In genomic region chr6:87590394-87591281, GRCm38 (mm10) we compare ENCODE assay signal across 8 mouse cellular contexts. TPM values are rescaled to one million over a fixed set of nuclear protein-coding genes. Genes with fewer than 3 reads are reported as not detected.
A peak's percentile ranks its signal among the peaks of the same experiment; 100 is the strongest.
DNase-seq lines count a peak whose midpoint lies in the region; ATAC-seq and TF ChIP-seq lines count a peak whose summit lies in the region.

TSS of gene Prokr1 (minus strand) at chr6:87590743.

- no peaks in the 10 kb centered on the region for H3K79me2 ChIP-seq in myocyte (ENCODE audit: control insufficient read depth, insufficient read depth)

- no peak for TF ChIP-seq POLR2A in myocyte (IDR thresholded peaks at IDR 0.05; ENCODE audit: insufficient read length, low read depth)

- peak within 1 kb of the TSS; percentile 15 for H3K27ac ChIP-seq in liver, embryonic 14.5 days

- TF ChIP-seq EP300 in liver, embryonic 14.5 days (IDR thresholded peaks at IDR 0.05; ENCODE audit: low read depth), result no peak

- ATAC-seq in inflammation-experienced regulatory T-cells, adult 6 months, result peak; percentile 48
- peak; percentile 92 for ATAC-seq in liver, embryonic 14.5 days (ENCODE audit: insufficient read depth)

- H3K9me3 ChIP-seq in liver, embryonic 14.5 days (ENCODE audit: control insufficient read depth, low read length), result no peaks in the 10 kb centered on the region

- DNase-seq in right cerebral cortex, postnatal 4 days, result peak; percentile 28
- no peak for DNase-seq in right cerebral cortex, adult 18-20 months
- DNase-seq in c-Kit-negative CD71-positive TER-119-positive erythroid progenitor cells, embryonic 14.5 days (ENCODE audit: low read depth, low spot score), result peak; percentile 67
- DNase-seq in gastrocnemius, postnatal 10 days, result peak; percentile 61
- peak; percentile 48 to 57 (median 53) for DNase-seq in liver, embryonic 14.5 days (ENCODE audit: low read depth in 3 of 3, low spot score in 3 of 3)
- no peak for DNase-seq in adipocyte (ENCODE audit: low spot score)

- H3K4me2 ChIP-seq in liver, embryonic 14.5 days (ENCODE audit: low read depth), result peak within 1 kb of the TSS; percentile 76
- H3K4me2 ChIP-seq in myocyte (ENCODE audit: low read depth), result peak within 1 kb of the TSS; percentile 89

- peak within 1 kb of the TSS; percentile 65 to 77 for H3K4me3 ChIP-seq in liver, embryonic 14.5 days (ENCODE audit: insufficient read depth in 1 of 2, low read depth in 2 of 2, low read length in 2 of 2)
- H3K4me3 ChIP-seq in myocyte, result peak within 1 kb of the TSS; percentile 28

- no peaks in the 10 kb centered on the region; the same call in 1 of the 2 replicates for H3K36me3 ChIP-seq in liver, embryonic 14.5 days (replicated peaks; ENCODE audit: control insufficient read depth, insufficient read depth, low read depth)
- no peaks in the 10 kb centered on the region for H3K36me3 ChIP-seq in myocyte (ENCODE audit: control insufficient read depth, insufficient read depth)

- H3K4me1 ChIP-seq in liver, embryonic 14.5 days (replicated peaks; ENCODE audit: control insufficient read depth in 2 of 2, insufficient read depth in 2 of 2, low read length in 1 of 2), result peaks cover 25% of the 10 kb centered on the region in 2 experiments

- no peaks in the 10 kb centered on the region; the same call in 1 of the 2 replicates for H3K27me3 ChIP-seq in liver, embryonic 14.5 days (ENCODE audit: control insufficient read depth, insufficient read depth, low read length)
- no peaks in the 10 kb centered on the region for H3K27me3 ChIP-seq in myocyte (ENCODE audit: control insufficient read depth, insufficient read depth, insufficient read length)

- WGBS in liver, embryonic 14.5 days (ENCODE audit: insufficient replicate concordance), result under 1% methylated on average over 34 of the region's 34 CpGs

- no peak within 1 kb of the TSS for H3ac ChIP-seq in myocyte (ENCODE audit: control insufficient read depth, insufficient read length)

- H3K9ac ChIP-seq in liver, embryonic 14.5 days (replicated peaks), result peak within 1 kb of the TSS; percentile 77

- TF ChIP-seq CTCF in liver, embryonic 14.5 days (IDR thresholded peaks at IDR 0.05; ENCODE audit: low read depth), result no peak

TF ChIP-seq in myocyte, 11 proteins besides CTCF, POLR2A, EP300 and RAD21:
- TF ChIP-seq MAX (IDR thresholded peaks at IDR 0.05; ENCODE audit: low read depth) (no peak), MYOD1 (IDR thresholded peaks at IDR 0.05; ENCODE audit: control insufficient read depth in 1 of 3, insufficient read length in 2 of 3, low read depth in 2 of 3) (no peak), POLR2AphosphoS2 (IDR thresholded peaks at IDR 0.05; ENCODE audit: insufficient read length, low read depth) (no peak), TCF12 (IDR thresholded peaks at IDR 0.05; ENCODE audit: insufficient read depth, poor library complexity, severe bottlenecking) (no peak), SRF (IDR thresholded peaks at IDR 0.05; ENCODE audit: control insufficient read depth, insufficient read length, low read depth) (no peak), TCF3 (IDR thresholded peaks at IDR 0.05; ENCODE audit: insufficient read length, low read depth) (no peak), E2F4 (IDR thresholded peaks at IDR 0.05; ENCODE audit: insufficient read depth) (no peak), MYOG (IDR thresholded peaks at IDR 0.05; ENCODE audit: control insufficient read depth in 1 of 3, insufficient read depth in 1 of 3, insufficient read length in 2 of 3, low read depth in 2 of 3) (no peak), REST (IDR thresholded peaks at IDR 0.05; ENCODE audit: insufficient read depth, insufficient read length) (no peak), CEBPB (IDR thresholded peaks at IDR 0.05; ENCODE audit: insufficient read depth, poor library complexity, severe bottlenecking) (no peak), USF1 (IDR thresholded peaks at IDR 0.05; ENCODE audit: low read depth) (no peak)

RNA-seq across cellular contexts. Expression of gene Prokr1, which starts in this region (rescaled TPM):
- total RNA-seq in gastrocnemius, postnatal 10 days (2021), result 1 to 10 TPM; 3.1 to 3.5 TPM
- not detected for polyA plus RNA-seq in inflammation-experienced regulatory T-cells, adult 6 months (2017; shearing (Covaris generic))
- 2.9 TPM in 2 replicates for polyA plus RNA-seq in liver, embryonic 14.5 days (2012; rRNA removed)
- polyA plus RNA-seq in liver, embryonic 14.5 days (2014; fragmentation: Nextera tagmentation; extraction: Ambion mirVana), result 4.6 and 4.9 TPM in 2 replicates
- polyA plus RNA-seq in myocyte (2012; fragmentation: generic; extraction: Trizol), result 0.25 TPM

Comparison
In these comparisons a context has a peak if more than half of its experiments do, and no peak if none do; other contexts are left out.
1. DNase-seq: peak in right cerebral cortex, postnatal 4 days (single experiment), c-Kit-negative CD71-positive TER-119-positive erythroid progenitor cells, embryonic 14.5 days (single experiment), gastrocnemius, postnatal 10 days (single experiment) and liver, embryonic 14.5 days (3 of 3); none in right cerebral cortex, adult 18-20 months (single experiment) and adipocyte (single experiment).
2. Peak in ATAC-seq in inflammation-experienced regulatory T-cells, adult 6 months; RNA of the gene not detected or under 1 TPM.